Mouse (Mus musculus) intestine, embryonic 16.5 days (tissue): ENCODE measurements around the gene Gm10065. TPM values are rescaled to one million over a fixed set of nuclear protein-coding genes. Genes with fewer than 3 reads are reported as not detected.
"Not testable (repeated sequence)": the region's sequence is repeated elsewhere in the genome, so short reads cannot be mapped to it uniquely, and the experiment has no call there.

Experiments
- ATAC-seq: fragments of 200-750 bp; cut with Nextera tagmentation; 2 replicates; pipeline ENCODE4 v1.8.0; 2017; ENCODE audit warnings: moderate TSS enrichment, moderate library complexity
- H3K27ac ChIP-seq: fragments of 300-500 bp; sonication (generic); 2 replicates; pipeline ENCODE4 v1.5.1; 2014; ENCODE audit warnings: mild to moderate bottlenecking, low read length
- H3K27me3 ChIP-seq: fragments of 300-500 bp; sonication (generic); replicated peaks from 2 replicates; pipeline ENCODE4 v1.6.1; 2014; ENCODE audit warnings: low read length, control low read depth, mixed read lengths; ENCODE audit not compliant: control insufficient read depth, insufficient read depth
- H3K36me3 ChIP-seq: fragments of 300-500 bp; sonication (generic); 2 replicates; pipeline ENCODE4 v1.6.1; 2014; ENCODE audit warnings: low read length, control low read depth; ENCODE audit not compliant: control insufficient read depth, insufficient read depth
- H3K4me1 ChIP-seq: fragments of 300-500 bp; sonication (generic); 2 replicates; pipeline ENCODE4 v1.6.1; 2014; ENCODE audit warnings: low read length, control low read depth, mixed read lengths; ENCODE audit not compliant: control insufficient read depth, insufficient read depth
- H3K4me2 ChIP-seq: fragments of 300-500 bp; sonication (generic); 2 replicates; pipeline ENCODE4 v1.6.1; 2014; ENCODE audit warnings: low read depth, low read length, control low read depth
- H3K4me3 ChIP-seq: fragments of 300-500 bp; sonication (generic); 2 replicates; pipeline ENCODE4 v1.5.1; 2014; ENCODE audit warnings: mild to moderate bottlenecking, low read length
- H3K9ac ChIP-seq: fragments of 300-500 bp; sonication (generic); 2 replicates; pipeline ENCODE4 v1.6.1; 2014; ENCODE audit warnings: low read depth, low read length
- H3K9me3 ChIP-seq: fragments of 300-500 bp; sonication (generic); 2 replicates; pipeline ENCODE4 v1.6.1; 2016; ENCODE audit warnings: low read length, control low read depth; ENCODE audit not compliant: control insufficient read depth
- WGBS: fragments of 180-500 bp; shearing (Covaris S2); extraction: QIAGEN DNeasy Blood & Tissue Kit; methylation state at CpG from one replicate; pipeline ENCODE4 v1.1.7; 2014; 5-methylcytosine and 5-hydroxymethylcytosine counted together
- polyA plus RNA-seq: library from polyadenylated mRNA; unstranded; fragments of >200 nt; fragmentation: Nextera tagmentation; extraction: Ambion mirVana; gene quantifications from 2 replicates; pipeline ENCODE4 v1.2.1, GENCODE M21; 2015

Gm10065 gene
- polyA plus RNA-seq, 1 experiment from 2014 or later = not detected

DNA sequence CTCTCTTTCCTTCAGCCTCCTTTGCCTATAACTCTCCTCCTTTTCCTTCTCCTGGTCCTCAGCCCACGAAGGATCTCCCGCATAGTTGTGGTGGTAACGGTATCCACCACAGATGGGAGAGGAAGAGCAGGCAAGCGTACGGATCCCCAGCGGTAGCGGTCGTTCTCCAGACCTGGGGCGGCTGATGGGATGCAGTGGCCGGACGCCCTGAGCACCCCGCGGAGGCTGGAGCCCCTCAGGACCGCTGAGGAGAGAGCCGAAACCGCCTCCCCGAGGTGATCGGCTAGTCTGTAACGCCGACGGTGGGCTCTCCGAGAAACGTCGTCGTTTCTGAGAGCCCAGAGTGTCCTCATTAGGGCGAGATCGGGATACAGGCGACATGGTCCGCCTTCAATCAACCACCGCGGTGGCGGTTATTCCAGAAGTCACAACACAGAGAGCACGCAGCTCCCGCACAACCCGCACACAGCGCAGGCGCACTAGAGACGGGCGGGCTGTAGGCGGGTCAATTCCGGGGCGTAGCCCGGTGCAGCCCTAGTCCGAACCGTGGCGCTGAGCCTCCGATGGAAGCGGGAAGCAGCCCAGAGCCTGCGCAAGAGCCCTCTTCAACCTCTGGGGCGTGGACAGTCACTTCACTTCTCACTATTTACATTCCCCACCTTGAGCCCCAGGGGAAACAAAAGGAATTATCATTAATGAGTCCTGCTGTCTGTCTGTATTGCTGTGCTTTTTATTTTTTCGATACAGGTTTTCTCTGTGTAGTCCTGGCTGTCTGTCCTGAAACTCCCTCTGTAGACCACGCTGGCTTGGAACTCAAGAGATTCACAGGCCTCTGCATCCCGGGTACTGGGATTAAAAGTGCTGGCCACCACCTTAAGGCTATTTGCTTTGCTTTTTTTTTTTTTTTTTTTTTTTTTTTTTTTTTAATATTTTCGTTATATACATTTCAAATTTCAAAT, 10.9 kb downstream of the Gm10065 start, which contains the start of gene Nkapl:
Gene Nkapl (minus strand): TSS at position 449 of the 959 bp plus-strand sequence.
- Histone ChIP-seq H3K9ac (peak within 1 kb of the TSS; percentile 82), H3K4me3 (peak within 1 kb of the TSS; percentile 75), H3K4me2 (peak within 1 kb of the TSS; percentile 97), H3K36me3 (no peaks in the 10 kb centered on the region), H3K27me3 (no peaks in the 10 kb centered on the region), H3K27ac (peak within 1 kb of the TSS; percentile 41; the same call in 1 of the 2 replicates), H3K9me3 (no peaks in the 10 kb centered on the region), H3K4me1 (0 out of 2 replicates have a peak, but pooled peaks cover 4% of the 10 kb centered on the region)
- WGBS = under 1% methylated on average over 54 of the region's 54 CpGs
- peak; percentile 100 for ATAC-seq

DNA sequence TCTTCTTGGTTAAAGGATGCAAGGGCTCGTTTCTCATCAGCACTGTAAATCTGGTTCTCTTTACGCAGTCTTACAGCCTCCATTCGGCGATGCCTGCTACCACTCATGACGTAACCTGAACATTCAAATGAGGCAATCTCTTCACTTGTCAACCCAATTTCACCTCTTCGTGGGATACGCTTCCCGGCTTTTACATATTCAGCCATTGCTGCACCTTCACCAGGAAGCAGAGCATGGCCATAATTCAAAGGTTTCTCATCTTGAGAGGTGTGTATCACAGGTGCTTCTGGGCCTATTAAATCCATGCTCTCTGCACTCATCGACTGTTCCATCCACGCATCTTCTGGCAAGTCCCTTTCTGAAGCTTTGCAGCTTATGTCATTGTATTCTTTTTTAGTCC, 11.9 kb downstream of the Gm10065 start:
- H3K9ac ChIP-seq = no peak overlapping the region
- H3K4me1 ChIP-seq = 0 out of 2 replicates have a peak, but pooled peaks cover 4% of the 10 kb centered on the region
- H3K36me3 ChIP-seq = no peaks in the 10 kb centered on the region
- H3K27me3 ChIP-seq = no peaks in the 10 kb centered on the region
- H3K27ac ChIP-seq = no peak overlapping the region
- no peak overlapping the region for H3K4me2 ChIP-seq
- H3K4me3 ChIP-seq = no peak overlapping the region
- no peak for ATAC-seq
- 85% methylated on average over 10 of the region's 10 CpGs for WGBS
- no peaks in the 10 kb centered on the region for H3K9me3 ChIP-seq

DNA sequence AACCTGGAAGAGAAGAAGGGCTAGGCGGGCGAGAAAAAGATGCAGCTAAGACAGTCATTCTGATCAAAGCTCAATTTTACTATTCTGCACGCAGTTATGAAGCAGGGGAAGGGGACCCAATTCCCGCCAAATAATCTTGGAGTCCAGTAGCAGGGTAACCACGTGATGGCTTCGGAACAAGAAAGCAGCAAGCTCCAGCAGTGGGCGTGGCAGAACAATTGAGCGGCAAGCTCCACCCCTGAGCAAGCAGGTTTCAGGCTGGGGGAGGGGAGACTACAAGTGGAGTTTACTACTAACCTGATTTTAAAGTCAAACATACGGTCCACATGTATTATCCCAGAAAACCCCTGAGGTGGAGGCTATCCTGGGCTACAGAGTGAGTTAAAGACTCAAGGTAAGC, 16.7 kb downstream of the Gm10065 start:
- H3K4me2 ChIP-seq, ATAC-seq, H3K4me1 ChIP-seq, H3K4me3 ChIP-seq, H3K9me3 ChIP-seq, H3K27me3 ChIP-seq, H3K9ac ChIP-seq, H3K36me3 ChIP-seq, H3K27ac ChIP-seq: not testable (repeated sequence)
- 49% methylated on average over 9 of the region's 9 CpGs for WGBS

DNA sequence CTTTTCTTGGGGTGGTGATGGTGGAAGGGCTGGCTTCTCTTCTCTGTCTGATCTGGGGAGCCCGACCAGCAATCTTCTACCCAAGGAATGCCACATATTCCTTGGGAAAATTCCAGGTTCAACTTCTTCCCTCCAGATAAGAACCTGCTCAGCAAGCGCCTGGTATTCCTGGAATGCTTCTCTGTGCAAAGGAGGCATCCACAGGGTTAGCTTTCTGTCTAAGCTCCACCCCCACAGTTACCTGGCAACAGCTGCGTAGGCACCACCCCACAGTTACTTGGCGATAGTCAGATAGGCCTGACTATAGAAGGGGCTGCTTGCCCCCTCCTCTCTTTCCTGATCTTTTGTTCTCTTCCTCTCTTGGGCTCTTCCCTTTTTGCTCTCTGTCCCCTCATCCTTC, 22.9 kb downstream of the Gm10065 start:
- no peaks in the 10 kb centered on the region for H3K27me3 ChIP-seq
- no peak overlapping the region for H3K27ac ChIP-seq
- no peak overlapping the region for H3K9ac ChIP-seq
- H3K4me3 ChIP-seq = no peak overlapping the region
- H3K9me3 ChIP-seq = no peaks in the 10 kb centered on the region
- H3K4me1 ChIP-seq = peaks cover 11% of the 10 kb centered on the region; the same call in 1 of the 2 replicates
- no peak overlapping the region for H3K4me2 ChIP-seq
- WGBS = 5% methylated on average over 4 of the region's 4 CpGs
- H3K36me3 ChIP-seq = no peaks in the 10 kb centered on the region
- peak; percentile 68 for ATAC-seq

DNA sequence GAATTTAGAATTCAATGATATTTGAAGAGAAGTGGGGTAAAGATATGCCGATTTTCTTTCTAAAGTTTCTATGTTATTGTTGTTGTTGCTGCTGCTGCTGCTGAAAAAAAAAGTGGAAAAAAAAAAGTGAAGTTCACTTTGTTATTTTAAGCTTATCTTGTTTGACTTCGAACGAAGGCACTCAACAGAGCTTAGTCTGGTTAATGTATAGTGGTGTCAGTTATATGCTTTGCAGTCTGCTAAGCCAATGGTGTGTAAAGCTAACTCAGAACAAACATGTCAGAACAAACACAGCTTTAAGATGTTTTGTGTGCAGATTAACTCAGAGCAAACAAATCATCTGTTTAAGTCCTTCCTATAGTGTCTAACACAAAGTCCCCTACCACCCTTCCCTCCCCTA, 25.1 kb downstream of the Gm10065 start:
- Histone ChIP-seq H3K4me3 (no peak overlapping the region), H3K27ac (peak overlapping the region; percentile 72; the same call in 1 of the 2 replicates)
- ATAC-seq = peak; percentile 66

DNA sequence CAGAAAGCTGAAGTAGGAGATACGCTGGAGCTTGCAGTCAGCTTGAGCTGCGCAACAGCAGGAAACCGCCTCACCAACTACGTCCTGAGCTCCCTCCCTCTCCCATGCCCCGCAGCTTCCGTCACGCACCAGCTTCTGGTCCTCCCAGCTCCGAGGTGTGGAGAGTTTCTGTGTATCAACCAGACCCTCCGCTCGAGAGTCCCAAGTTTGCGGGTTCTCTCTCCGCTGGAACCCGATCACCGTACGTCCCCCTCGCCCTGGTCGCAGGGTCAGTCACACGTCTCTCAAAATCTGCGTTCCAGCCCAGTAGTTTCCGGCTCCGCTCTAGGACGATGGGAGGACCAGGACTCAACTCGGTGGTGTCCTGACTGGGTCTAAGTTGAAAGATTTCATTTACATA, 25.8 kb downstream of the Gm10065 start, which contains the start of gene Zscan26:
Gene Zscan26 (minus strand): TSS at position 282 of the 400 bp plus-strand sequence.
- H3K36me3 ChIP-seq = no peaks in the 10 kb centered on the region
- peaks cover 11% of the 10 kb centered on the region; the same call in 1 of the 2 replicates for H3K4me1 ChIP-seq
- H3K4me2 ChIP-seq = peak within 1 kb of the TSS; percentile 82
- no peaks in the 10 kb centered on the region for H3K27me3 ChIP-seq
- peak within 1 kb of the TSS; percentile 88 for H3K9ac ChIP-seq
- WGBS = under 1% methylated on average over 23 of the region's 23 CpGs
- H3K9me3 ChIP-seq = no peaks in the 10 kb centered on the region
- ATAC-seq = peak; percentile 87
- peak within 1 kb of the TSS; percentile 85 for H3K27ac ChIP-seq
- peak within 1 kb of the TSS; percentile 77 for H3K4me3 ChIP-seq

More for the DNA sequence above, 25.1 kb downstream of the Gm10065 start:
- Histone ChIP-seq H3K4me2 (peak overlapping the region; percentile 60), H3K9ac (no peak overlapping the region), H3K9me3 (no peaks in the 10 kb centered on the region), H3K27me3 (no peaks in the 10 kb centered on the region), H3K4me1 (peaks cover 11% of the 10 kb centered on the region; the same call in 1 of the 2 replicates), H3K36me3 (no peaks in the 10 kb centered on the region)
- 48% methylated on average over 3 of the region's 3 CpGs for WGBS

DNA sequence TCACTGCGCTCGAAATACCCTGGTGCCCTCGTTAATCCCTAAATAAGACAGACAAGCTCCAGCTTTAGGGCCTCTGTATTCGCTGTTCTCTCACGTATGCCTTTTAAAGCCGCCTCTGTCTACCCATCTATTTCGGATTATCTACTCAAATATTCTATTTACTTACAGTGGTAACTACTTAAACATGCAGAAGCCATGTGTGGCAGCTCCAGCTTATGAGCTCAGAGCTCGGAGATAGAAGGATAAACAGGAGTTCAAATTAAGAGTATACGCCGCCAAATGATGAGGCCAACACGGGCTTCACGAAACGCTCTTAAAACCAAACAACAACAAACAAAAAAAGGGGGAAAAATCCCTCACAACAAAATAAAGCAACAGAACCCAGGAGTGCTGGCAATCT, 26.2 kb downstream of the Gm10065 start:
- Histone ChIP-seq H3K4me3 (peak overlapping the region; percentile 77), H3K9ac (peak overlapping the region; percentile 88), H3K27me3 (no peaks in the 10 kb centered on the region), H3K9me3 (no peaks in the 10 kb centered on the region), H3K27ac (peak overlapping the region; percentile 85), H3K36me3 (no peaks in the 10 kb centered on the region), H3K4me1 (peaks cover 12% of the 10 kb centered on the region), H3K4me2 (peak overlapping the region; percentile 82)
- peak; percentile 6; the same call in 1 of the 2 replicates for ATAC-seq
- 2% methylated on average over 13 of the region's 13 CpGs for WGBS

DNA sequence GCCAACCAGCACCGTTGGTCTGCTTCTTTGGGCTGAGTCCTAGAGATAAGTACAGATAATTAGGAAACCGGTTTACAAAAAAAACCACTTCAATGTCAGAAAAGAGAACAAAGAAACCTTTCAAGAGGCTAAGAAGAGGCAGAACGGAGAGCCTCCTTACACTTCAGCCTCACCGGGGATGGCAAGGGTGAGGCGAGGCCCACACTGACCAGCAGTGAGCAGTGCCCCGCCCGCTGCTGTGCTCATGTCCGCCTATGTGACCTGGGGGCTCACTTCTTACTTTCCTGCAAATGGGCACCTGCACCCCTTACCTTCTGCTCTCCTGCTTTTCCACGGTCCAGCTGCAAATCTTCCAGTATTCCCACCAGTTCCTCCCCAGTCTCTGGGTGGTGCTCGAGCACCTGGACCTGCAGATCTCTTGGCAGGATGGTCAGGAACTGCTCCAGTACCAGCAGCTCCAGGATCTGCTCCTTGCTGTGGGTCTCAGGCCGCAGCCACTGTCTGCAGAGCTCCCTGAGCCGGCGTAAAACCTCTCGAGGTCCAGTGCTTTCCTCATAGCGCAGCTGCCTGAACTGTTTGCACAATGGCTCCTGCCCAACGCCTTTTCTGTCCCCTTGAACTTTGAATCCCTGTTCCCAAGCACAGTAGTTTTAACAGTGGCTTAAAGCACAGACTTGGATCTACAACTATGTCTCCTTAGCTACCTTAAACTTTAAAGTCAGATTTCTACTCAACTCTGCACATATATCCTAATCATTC, 31.2 kb downstream of the Gm10065 start:
- WGBS = 62% methylated on average over 16 of the region's 16 CpGs
- H3K27ac ChIP-seq = peak overlapping the region; percentile 26
- peak overlapping the region; percentile 39; the same call in 1 of the 2 replicates for H3K9ac ChIP-seq
- H3K9me3 ChIP-seq = no peaks in the 10 kb centered on the region
- ATAC-seq = peak; percentile 82
- H3K36me3 ChIP-seq = no peaks in the 10 kb centered on the region; the same call in 1 of the 2 replicates
- H3K4me1 ChIP-seq = peaks cover 9% of the 10 kb centered on the region
- H3K4me3 ChIP-seq = 0 out of 2 replicates have a peak overlapping the region, but pooled peaks have one; percentile 5
- H3K27me3 ChIP-seq = no peaks in the 10 kb centered on the region
- H3K4me2 ChIP-seq = 0 out of 2 replicates have a peak overlapping the region, but pooled peaks have one; percentile 27

DNA sequence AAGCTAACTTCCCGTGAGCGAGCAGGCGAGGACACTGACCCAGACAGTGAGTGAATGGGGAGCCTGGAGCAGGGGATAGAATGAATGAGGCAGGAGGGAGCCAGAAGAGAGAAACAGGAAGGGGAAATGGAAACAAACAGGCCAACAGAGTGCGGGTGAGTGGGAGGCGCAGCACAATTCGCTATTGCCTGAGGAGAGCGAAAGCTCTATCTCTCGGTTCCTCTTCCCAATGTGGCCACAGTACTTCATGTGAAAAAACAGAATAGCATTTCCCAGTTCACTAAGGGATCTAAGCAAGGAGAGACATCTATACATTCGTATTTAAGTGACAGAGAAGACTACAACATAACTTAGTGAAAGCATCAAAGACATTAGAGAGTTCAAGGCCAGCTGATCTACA, 32.4 kb downstream of the Gm10065 start:
- ATAC-seq = no peak
- Histone ChIP-seq H3K9ac (no peak overlapping the region), H3K27ac (no peak overlapping the region), H3K4me1 (peaks cover 5% of the 10 kb centered on the region), H3K36me3 (no peaks in the 10 kb centered on the region; the same call in 1 of the 2 replicates), H3K9me3 (no peaks in the 10 kb centered on the region), H3K4me3 (no peak overlapping the region), H3K27me3 (no peaks in the 10 kb centered on the region), H3K4me2 (no peak overlapping the region)
- 91% methylated on average over 9 of the region's 9 CpGs for WGBS
